Mouse (Mus musculus) cerebellum, adult 2 months (tissue): ENCODE data around the gene Gp1ba. TPM values are rescaled to one million over a fixed set of nuclear protein-coding genes. Genes with fewer than 3 reads are reported as not detected.

Experiments used
- DNase-seq, 2 experiments: peaks; one replicate each; pipeline ENCODE4 v3.0.0; 2021
- H3K27ac ChIP-seq: fragments of 200-500 bp; 2 replicates; pipeline ENCODE4 v1.5.1; 2012; ENCODE audit warnings: low read length, control low read depth, inconsistent platforms; ENCODE audit not compliant: insufficient read depth
- H3K27me3 ChIP-seq: fragments of 200-500 bp; 2 replicates; pipeline ENCODE4 v1.6.1; 2012; ENCODE audit warnings: inconsistent platforms, mild to moderate bottlenecking, low read length, moderate library complexity; ENCODE audit not compliant: control insufficient read depth, insufficient read depth
- H3K4me1 ChIP-seq: fragments of 200-500 bp; 2 replicates; pipeline ENCODE4 v1.6.1; 2011; ENCODE audit warnings: low read length; ENCODE audit not compliant: control insufficient read depth, insufficient read depth
- H3K4me3 ChIP-seq: fragments of 200-500 bp; replicated peaks from 2 replicates; pipeline ENCODE3; 2011; ENCODE audit warnings: mild to moderate bottlenecking, low read depth, low read length, control low read depth; ENCODE audit not compliant: insufficient read depth
- CTCF ChIP-seq: fragments of 200-500 bp; IDR thresholded peaks from 2 replicates; pipeline ENCODE4 v1.5.1; 2011; ENCODE audit warnings: low read depth, mild to moderate bottlenecking, control low read depth, low read length, moderate library complexity, borderline replicate concordance; ENCODE audit not compliant: insufficient read depth
- POLR2A ChIP-seq: fragments of 200-500 bp; IDR thresholded peaks from 2 replicates; pipeline ENCODE4 v1.6.1; 2011; ENCODE audit warnings: low read length, control low read depth, borderline replicate concordance; ENCODE audit not compliant: insufficient read depth
- WGBS: fragments of 180-500 bp; shearing (Covaris S2); methylation state at CpG from one replicate; pipeline ENCODE4 v1.1.7; 2018; 5-methylcytosine and 5-hydroxymethylcytosine counted together
- polyA plus RNA-seq: library from polyadenylated mRNA; depleted of rRNA; stranded (reverse); fragments of >200 nt; gene quantifications from 2 replicates; pipeline ENCODE4 v1.2.3, GENCODE M21; 2012; rRNA removed

Gene Gp1ba
- polyA plus RNA-seq: not detected in 2 replicates

DNA sequence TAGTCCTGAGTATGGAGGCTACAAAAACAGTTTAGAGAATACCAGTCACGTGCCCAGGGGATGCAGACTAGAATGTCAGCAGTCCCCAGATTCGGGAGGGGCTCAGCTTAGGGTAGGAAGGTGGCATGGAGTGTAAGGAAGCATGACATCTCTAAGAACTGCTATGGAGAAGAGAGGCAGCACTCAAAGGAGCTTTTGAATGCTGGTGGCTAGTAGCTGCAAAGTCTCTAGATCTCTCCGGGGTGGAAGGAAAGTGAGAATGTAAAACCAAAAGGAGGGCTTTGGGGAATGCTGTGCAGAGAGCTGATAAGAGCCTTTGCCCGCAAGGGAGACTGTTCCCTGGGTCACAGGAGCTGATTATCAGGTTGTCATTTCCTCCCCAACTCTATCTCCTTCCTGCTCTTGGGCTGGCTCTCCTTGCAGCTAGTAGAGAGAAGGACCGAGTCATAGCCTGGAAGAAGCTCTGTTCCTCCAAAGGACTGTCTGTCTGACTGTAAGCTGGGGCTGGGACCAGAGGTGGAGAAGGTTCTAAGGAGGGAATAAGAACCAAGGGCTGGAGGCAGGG lies at the start of gene Gp1ba:
TSS of gene Gp1ba (plus strand) at position 409 of the 565 bp plus-strand sequence.
- TF ChIP-seq POLR2A: no peak
- TF ChIP-seq CTCF: no peak
- DNase-seq: no peak
- Histone ChIP-seq H3K27me3 (no peaks in the 10 kb centered on the region), H3K4me1 (no peaks in the 10 kb centered on the region), H3K4me3 (no peak within 1 kb of the TSS), H3K27ac (no peak within 1 kb of the TSS)
- WGBS: 54% methylated on average over 5 of the region's 5 CpGs

DNA sequence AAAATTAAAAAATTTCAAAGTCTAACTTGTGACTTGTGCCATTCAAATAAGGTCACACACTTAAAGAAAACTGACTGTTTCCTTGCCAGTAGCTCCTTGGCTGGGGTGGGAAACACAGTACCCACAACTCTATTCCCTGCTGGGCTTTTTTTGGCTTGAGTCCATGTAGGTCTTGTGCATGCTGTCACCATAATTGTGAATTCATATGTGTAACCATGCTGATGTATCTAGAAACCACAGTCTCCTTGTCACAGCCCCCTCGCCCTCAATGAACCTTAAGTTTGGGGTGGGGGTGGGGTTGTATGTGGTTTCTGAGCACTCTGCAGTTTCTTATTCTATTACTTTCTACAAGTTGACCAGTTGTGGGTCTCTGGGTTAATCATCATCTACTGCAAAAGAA lies 47.2 kb upstream of the Gp1ba start:
- no peak for TF ChIP-seq POLR2A
- no peaks in the 10 kb centered on the region for H3K27me3 ChIP-seq
- WGBS: 72% methylated on average over 1 of the region's 1 CpGs
- DNase-seq: no peak
- no peak overlapping the region for H3K4me3 ChIP-seq
- H3K4me1 ChIP-seq: peaks cover 6% of the 10 kb centered on the region
- H3K27ac ChIP-seq: no peak overlapping the region

DNA sequence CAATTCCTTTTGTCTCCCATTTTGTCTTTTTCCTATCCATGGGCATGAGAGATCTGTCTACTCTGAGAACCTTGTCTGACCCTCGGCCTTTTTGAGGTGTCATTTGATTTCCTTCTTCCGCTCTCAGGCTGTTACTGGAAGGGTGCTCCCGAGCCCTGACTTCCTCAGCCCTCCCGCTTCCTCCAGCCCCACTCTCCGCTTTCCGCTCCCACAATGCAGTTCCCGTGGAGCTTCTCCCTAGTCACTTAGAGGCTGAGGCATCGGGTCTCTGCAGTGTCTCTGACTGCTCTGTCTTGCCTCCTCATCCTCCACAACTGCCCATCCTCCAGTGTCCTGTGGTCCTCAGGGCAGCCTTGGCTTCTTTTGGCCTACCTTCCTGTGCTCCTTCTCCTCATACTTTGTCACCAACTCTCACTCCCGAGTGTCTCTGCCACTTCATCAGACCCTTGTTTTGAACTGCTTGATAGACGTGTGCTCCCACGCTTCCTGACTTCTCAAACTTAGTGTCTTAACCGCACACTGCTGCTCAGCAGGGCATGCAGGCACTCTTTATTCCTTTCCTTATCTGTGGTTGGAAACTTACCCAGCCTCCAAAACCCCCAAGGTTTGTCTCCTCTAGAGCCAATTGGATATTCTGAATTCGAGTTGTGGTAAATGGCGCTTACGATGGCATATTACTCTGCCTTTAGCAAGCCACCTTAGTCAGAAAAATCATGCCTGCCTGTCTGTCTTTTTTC lies 44.5 kb upstream of the Gp1ba start:
- Histone ChIP-seq H3K27me3 (no peaks in the 10 kb centered on the region), H3K4me3 (no peak overlapping the region), H3K4me1 (peaks cover 6% of the 10 kb centered on the region), H3K27ac (no peak overlapping the region)
- no peak for DNase-seq
- TF ChIP-seq CTCF (no peak), POLR2A (no peak)
- 83% methylated on average over 15 of the region's 15 CpGs for WGBS

DNA sequence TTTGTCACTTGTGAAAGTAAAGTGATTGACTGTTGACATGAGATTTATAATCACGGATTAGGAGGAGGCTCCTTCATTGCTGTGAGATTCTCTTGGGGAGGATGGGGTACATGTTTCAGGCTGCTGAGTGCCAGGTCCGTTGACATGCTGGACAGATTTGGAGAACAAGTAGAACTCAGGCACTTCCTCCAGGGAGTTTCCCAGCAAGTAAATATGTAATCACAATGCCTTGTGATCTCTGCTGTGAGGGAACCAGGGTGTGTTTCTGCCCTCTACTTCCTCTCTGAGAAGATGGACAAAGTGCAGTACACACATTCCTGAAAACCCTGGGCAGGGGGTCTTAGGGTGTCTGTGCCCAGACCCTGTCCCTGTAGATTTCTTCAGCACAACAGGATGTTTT lies 43.3 kb upstream of the Gp1ba start:
- no peak overlapping the region; the same call in 1 of the 2 replicates for H3K27ac ChIP-seq

DNA sequence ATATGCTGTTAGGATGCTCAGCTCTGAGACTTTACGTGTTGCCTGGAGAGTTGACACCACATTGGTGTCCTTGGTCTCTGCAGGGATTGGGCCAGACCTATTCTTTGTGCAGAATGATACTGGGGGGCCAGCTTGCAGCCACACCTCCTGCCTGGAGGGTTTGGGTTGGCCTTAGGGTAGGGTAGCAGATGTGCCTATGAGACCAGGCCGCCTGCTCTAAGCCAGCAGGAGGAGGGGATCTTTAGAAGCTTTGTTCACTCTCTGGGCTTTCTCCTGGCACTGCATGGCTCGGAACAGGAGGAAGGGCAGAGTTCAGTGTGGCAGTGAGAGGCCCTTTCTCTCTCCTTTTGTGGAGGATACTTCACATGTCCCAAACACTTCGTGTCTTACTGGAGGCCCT lies 42.8 kb upstream of the Gp1ba start:
- H3K27me3 ChIP-seq: no peaks in the 10 kb centered on the region
- H3K4me3 ChIP-seq: no peak overlapping the region
- peaks cover 6% of the 10 kb centered on the region for H3K4me1 ChIP-seq
- peak overlapping the region; percentile 40; the same call in 1 of the 2 replicates for H3K27ac ChIP-seq
- TF ChIP-seq POLR2A (no peak), CTCF (no peak)
- no peak for DNase-seq
- WGBS: 26% methylated on average over 4 of the region's 4 CpGs

More for the DNA sequence above, 43.3 kb upstream of the Gp1ba start:
- no peaks in the 10 kb centered on the region for H3K27me3 ChIP-seq
- WGBS: 38% methylated on average over 2 of the region's 2 CpGs
- TF ChIP-seq CTCF (no peak), POLR2A (no peak)
- no peak overlapping the region for H3K4me3 ChIP-seq
- peaks cover 6% of the 10 kb centered on the region for H3K4me1 ChIP-seq
- DNase-seq: no peak

DNA sequence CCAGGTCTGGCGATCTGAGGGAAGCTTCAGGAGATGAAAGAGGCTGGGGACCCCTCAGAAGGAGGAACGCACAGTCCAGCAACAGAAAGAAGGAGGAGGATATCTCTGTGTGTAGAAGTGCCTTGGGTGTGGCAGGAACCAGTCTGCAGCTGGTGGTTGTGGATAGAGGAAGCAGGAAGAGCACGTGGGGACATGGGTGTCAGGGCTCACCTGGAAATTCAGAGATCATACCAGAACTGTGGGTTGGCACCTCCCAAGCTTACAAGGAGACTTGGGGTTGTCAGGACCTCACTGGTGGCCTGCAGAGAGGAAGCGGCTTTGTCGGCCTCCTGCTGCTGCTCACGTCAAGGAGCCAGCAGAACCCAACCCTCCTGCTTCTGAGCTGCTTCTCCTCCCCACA lies 41.6 kb upstream of the Gp1ba start:
- no peak for DNase-seq
- peaks cover 6% of the 10 kb centered on the region for H3K4me1 ChIP-seq
- H3K4me3 ChIP-seq: no peak overlapping the region
- no peaks in the 10 kb centered on the region for H3K27me3 ChIP-seq
- WGBS: 78% methylated on average over 6 of the region's 6 CpGs
- peak overlapping the region; percentile 34; the same call in 1 of the 2 replicates for H3K27ac ChIP-seq
- TF ChIP-seq POLR2A: no peak
- TF ChIP-seq CTCF: no peak

DNA sequence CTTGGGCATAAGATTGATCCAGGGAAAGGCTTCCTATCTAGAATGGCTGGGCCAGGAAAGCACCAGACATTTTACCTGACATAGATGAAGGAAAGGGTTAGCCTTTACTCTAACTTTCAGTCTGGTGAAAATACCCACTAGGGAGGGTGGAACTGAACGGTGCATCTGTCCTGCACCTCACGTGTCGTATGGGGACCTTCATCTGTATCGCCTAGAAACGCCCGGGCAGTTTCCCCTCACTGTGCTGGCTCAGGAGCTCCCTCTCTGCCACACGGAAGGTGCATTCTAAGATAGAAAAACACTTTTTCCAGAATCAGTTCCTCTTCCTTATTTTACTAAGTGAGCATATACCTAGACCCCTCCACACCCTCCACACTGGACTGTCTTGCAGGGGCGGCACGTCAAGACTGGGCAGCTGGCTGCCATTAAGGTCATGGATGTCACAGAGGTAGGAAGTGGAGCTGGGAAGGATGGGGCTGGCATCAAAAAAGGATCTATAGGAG lies 40.4 kb upstream of the Gp1ba start:
- TF ChIP-seq POLR2A (no peak), CTCF (no peak)
- no peak overlapping the region for H3K27ac ChIP-seq
- DNase-seq: no peak

DNA sequence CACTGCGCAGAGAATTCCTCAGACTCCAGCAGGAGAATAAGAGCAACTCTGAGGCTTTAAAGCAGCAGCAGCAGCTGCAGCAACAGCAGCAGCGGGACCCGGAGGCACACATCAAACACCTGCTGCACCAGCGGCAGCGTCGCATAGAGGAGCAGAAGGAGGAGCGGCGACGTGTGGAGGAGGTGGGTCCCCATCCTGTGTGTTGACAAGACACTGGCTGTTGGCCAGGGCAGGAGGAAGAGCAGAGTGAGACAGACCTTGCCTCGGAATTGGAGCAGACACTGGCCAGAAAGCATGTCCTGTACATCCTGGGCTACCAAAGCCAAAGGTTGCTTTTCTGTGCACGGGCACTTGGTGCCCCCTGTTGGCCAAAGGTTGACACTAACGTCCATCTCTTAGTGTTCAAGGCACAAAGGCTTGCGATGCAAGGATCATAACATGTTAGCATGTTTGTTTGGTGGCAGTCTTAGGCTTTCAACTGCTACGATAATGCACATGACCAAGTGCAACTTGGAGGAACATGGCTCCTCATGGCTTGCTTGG lies 33.8 kb upstream of the Gp1ba start:
- Histone ChIP-seq H3K27ac (no peak overlapping the region), H3K27me3 (no peaks in the 10 kb centered on the region), H3K4me3 (no peak overlapping the region), H3K4me1 (no peaks in the 10 kb centered on the region)
- TF ChIP-seq POLR2A: no peak
- peak; percentile 99 for TF ChIP-seq CTCF
- WGBS: 29% methylated on average over 14 of the region's 14 CpGs
- DNase-seq: peak; percentile 74 to 82

More for the DNA sequence above, 40.4 kb upstream of the Gp1ba start:
- Histone ChIP-seq H3K4me1 (peaks cover 6% of the 10 kb centered on the region), H3K27me3 (no peaks in the 10 kb centered on the region), H3K4me3 (no peak overlapping the region)
- 86% methylated on average over 9 of the region's 9 CpGs for WGBS

DNA sequence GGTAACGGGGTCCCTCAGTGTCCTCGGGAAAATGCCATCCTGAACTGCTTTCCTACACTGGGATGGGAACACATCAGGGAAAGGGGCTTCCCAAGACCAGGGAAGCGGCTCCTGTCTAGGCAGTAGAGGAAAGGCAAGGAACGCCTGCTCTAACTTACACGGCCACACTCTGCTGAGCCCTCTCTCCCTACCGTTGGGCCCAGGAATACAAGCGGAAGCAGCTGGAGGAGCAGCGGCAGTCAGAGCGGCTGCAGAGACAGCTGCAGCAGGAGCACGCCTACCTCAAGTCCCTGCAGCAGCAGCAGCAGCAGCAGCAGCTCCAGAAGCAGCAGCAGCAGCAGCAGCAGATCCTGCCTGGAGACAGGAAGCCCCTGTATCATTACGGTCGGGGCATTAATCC lies 32.2 kb upstream of the Gp1ba start:
- WGBS: 77% methylated on average over 12 of the region's 12 CpGs
- no peak for DNase-seq
- Histone ChIP-seq H3K4me1 (no peaks in the 10 kb centered on the region), H3K27ac (no peak overlapping the region), H3K4me3 (no peak overlapping the region), H3K27me3 (no peaks in the 10 kb centered on the region)
- TF ChIP-seq POLR2A: no peak
- no peak for TF ChIP-seq CTCF
